Mouse (Mus musculus) embryonic fibroblast, embryonic 13.5 days (primary cell): ENCODE data around the gene Ccdc74a.

Source experiments
- CTCF ChIP-seq: IDR thresholded peaks from 2 replicates; pipeline ENCODE4 v1.5.1; 2011; ENCODE audit warnings: mild to moderate bottlenecking, control low read depth, low read length, moderate library complexity, borderline replicate concordance; ENCODE audit not compliant: insufficient read depth
- POLR2A ChIP-seq: IDR thresholded peaks from 2 replicates; pipeline ENCODE4 v1.6.1; 2011; ENCODE audit warnings: low read depth, mild to moderate bottlenecking, control low read depth, low read length, moderate library complexity

GRCm38 (mm10) chr16:17626269-17626555, 20.1 kb upstream of the Ccdc74a start:
- no peak for TF ChIP-seq CTCF
- no peak for TF ChIP-seq POLR2A
